Mouse (Mus musculus) liver, embryonic 14.5 days (tissue): ENCODE measurements around the gene Cbx7. TPM values are rescaled to one million over a fixed set of nuclear protein-coding genes. Genes with fewer than 3 reads are reported as not detected.

ENCODE experiments used
- ATAC-seq: fragments of 200-750 bp; cut with Nextera tagmentation; 2 replicates; pipeline ENCODE4 v1.8.0; 2017; ENCODE audit warnings: moderate number of reproducible peaks, mild to moderate bottlenecking, moderate library complexity; ENCODE audit not compliant: insufficient read depth
- DNase-seq, 3 experiments: peaks; one replicate each; pipeline ENCODE4 v3.0.0-alpha.2; 2012 to 2013; ENCODE audit warnings: low read depth in 3 of 3, low spot score in 3 of 3
- H3K27ac ChIP-seq: fragments of 300-500 bp; sonication (generic); 2 replicates; pipeline ENCODE4 v1.5.1; 2014; ENCODE audit warnings: moderate library complexity, mild to moderate bottlenecking, control low read depth, inconsistent platforms
- H3K27me3 ChIP-seq: fragments of 300-500 bp; sonication (generic); 2 replicates; pipeline ENCODE4 v1.6.1; 2014; ENCODE audit warnings: mild to moderate bottlenecking, low read length, moderate library complexity; ENCODE audit not compliant: control insufficient read depth, insufficient read depth
- H3K36me3 ChIP-seq: fragments of 300-500 bp; sonication (generic); replicated peaks from 2 replicates; pipeline ENCODE4 v1.6.1; 2014; ENCODE audit warnings: low read depth; ENCODE audit not compliant: control insufficient read depth, insufficient read depth
- H3K4me1 ChIP-seq, 2 experiments: fragments of 200-500 bp in 1 of 2; fragments of 300-500 bp in 1 of 2; sonication (generic) in 1 of 2; replicated peaks; 2 replicates each; pipeline ENCODE4 v1.6.1; 2012 to 2014; ENCODE audit warnings: antibody characterized with exemption in 1 of 2, inconsistent platforms in 1 of 2, low read length in 1 of 2; ENCODE audit not compliant: control insufficient read depth in 2 of 2, insufficient read depth in 2 of 2
- H3K4me2 ChIP-seq: fragments of 300-500 bp; sonication (generic); 2 replicates; pipeline ENCODE4 v1.6.1; 2014; ENCODE audit warnings: low read depth, mild to moderate bottlenecking, control low read depth, moderate library complexity
- H3K4me3 ChIP-seq, 2 experiments: fragments of 200-500 bp in 1 of 2; fragments of 300-500 bp in 1 of 2; sonication (generic) in 1 of 2; 2 replicates each; pipeline ENCODE4 v1.5.1; 2012 to 2014; ENCODE audit warnings: low read depth in 2 of 2, low read length in 2 of 2, mild to moderate bottlenecking in 2 of 2, control low read depth in 1 of 2, inconsistent platforms in 1 of 2, moderate library complexity in 1 of 2; ENCODE audit not compliant: insufficient read depth in 1 of 2
- H3K9ac ChIP-seq: fragments of 300-500 bp; sonication (generic); replicated peaks from 2 replicates; pipeline ENCODE4 v1.6.1; 2014; ENCODE audit warnings: mild to moderate bottlenecking, control low read depth, moderate library complexity
- H3K9me3 ChIP-seq: fragments of 300-500 bp; sonication (generic); 2 replicates; pipeline ENCODE4 v1.6.1; 2016; ENCODE audit warnings: low read length, mixed read lengths; ENCODE audit not compliant: control insufficient read depth
- CTCF ChIP-seq: IDR thresholded peaks from 2 replicates; pipeline ENCODE4 v1.5.1; 2016; ENCODE audit warnings: antibody characterized with exemption, low read depth, control low read depth
- EP300 ChIP-seq: IDR thresholded peaks from 2 replicates; pipeline ENCODE4 v1.6.1; 2016; ENCODE audit warnings: antibody characterized with exemption, low read depth
- WGBS: fragments of 180-500 bp; shearing (Covaris S2); extraction: QIAGEN DNeasy Blood & Tissue Kit; methylation state at CpG from one replicate; pipeline ENCODE4 v1.1.7; 2014; ENCODE audit not compliant: insufficient replicate concordance; 5-methylcytosine and 5-hydroxymethylcytosine counted together
- polyA plus RNA-seq, 2 experiments: library from polyadenylated mRNA; depleted of rRNA in 1 of 2; stranded (reverse) in 1 of 2; unstranded in 1 of 2; fragments of >200 nt; fragmentation: Nextera tagmentation in 1 of 2; extraction: Ambion mirVana in 1 of 2; gene quantifications; 2 replicates each; pipeline versions ENCODE4 v1.2.1 to v1.2.3; 2012 to 2014

The Cbx7 gene
- polyA plus RNA-seq, 2 experiments, result 0.62 to 2.5 TPM

DNA sequence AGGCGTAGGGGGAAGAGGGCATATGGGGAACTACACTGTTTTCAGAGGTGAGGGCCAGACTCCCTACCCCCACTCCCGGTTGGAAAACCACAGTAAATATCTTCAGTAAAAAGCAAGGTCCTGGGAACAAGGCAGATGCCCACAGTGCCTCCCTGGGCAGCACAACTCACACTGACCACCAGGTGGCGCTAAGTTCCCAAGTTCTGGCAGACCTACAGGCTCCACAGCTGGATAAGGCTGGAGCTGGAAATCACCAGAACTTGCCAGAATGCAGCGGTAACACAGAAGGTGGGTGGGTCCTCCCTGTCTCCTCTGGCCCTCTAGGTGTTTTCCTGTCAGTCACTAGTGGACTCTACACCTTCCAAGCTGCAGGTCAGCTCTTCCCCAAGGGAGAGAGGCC is 24.9 kb downstream of the Cbx7 start:
- Histone ChIP-seq H3K27ac (no peak overlapping the region), H3K9ac (no peak overlapping the region), H3K36me3 (no peaks in the 10 kb centered on the region), H3K4me2 (no peak overlapping the region), H3K4me3 (no peak overlapping the region), H3K27me3 (no peaks in the 10 kb centered on the region; the same call in 1 of the 2 replicates), H3K4me1 (no peaks in the 10 kb centered on the region), H3K9me3 (no peaks in the 10 kb centered on the region)
- WGBS, result 8% methylated on average over 4 of the region's 4 CpGs
- peak; percentile 66 to 73 (median 68) for DNase-seq
- peak; percentile 56; the same call in 1 of the 2 replicates for ATAC-seq
- TF ChIP-seq CTCF (peak; percentile 99), EP300 (no peak)

DNA sequence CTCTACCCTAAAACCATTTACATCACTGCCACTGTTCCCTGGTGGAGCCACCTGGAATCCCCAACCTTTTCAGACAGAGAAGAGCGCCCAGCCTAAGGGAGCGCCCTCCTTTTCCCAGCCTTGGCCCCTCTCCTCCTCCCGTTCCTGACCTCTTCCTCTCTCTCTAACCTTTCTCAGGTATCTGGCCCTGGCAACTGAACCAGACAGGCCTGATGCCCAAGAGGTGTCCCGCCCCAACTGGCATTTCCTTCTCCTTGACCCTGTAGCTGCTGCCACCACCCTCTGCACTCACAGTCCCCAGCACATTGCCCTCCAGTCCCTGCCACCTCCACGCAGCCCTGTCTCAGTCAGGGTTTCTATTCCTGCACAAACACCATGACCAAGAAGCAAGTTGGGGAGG is 26.0 kb downstream of the Cbx7 start:
- DNase-seq, result no peak
- H3K4me3 ChIP-seq, result no peak overlapping the region
- WGBS, result 63% methylated on average over 5 of the region's 5 CpGs

GRCm38 (mm10) chr15:79943584-79943983 is 27.3 kb downstream of the Cbx7 start:
- Histone ChIP-seq H3K27me3 (no peaks in the 10 kb centered on the region), H3K36me3 (no peaks in the 10 kb centered on the region), H3K9ac (no peak overlapping the region), H3K27ac (no peak overlapping the region), H3K4me1 (no peaks in the 10 kb centered on the region), H3K9me3 (no peaks in the 10 kb centered on the region), H3K4me3 (no peak overlapping the region), H3K4me2 (no peak overlapping the region)
- 63% methylated on average over 3 of the region's 3 CpGs for WGBS
- no peak for TF ChIP-seq EP300
- ATAC-seq, result no peak
- DNase-seq, result no peak

More for the DNA sequence above, 26.0 kb downstream of the Cbx7 start:
- ATAC-seq, result no peak
- Histone ChIP-seq H3K9me3 (no peaks in the 10 kb centered on the region), H3K36me3 (no peaks in the 10 kb centered on the region), H3K4me2 (no peak overlapping the region), H3K4me1 (no peaks in the 10 kb centered on the region), H3K9ac (no peak overlapping the region), H3K27me3 (no peaks in the 10 kb centered on the region), H3K27ac (no peak overlapping the region)
- TF ChIP-seq CTCF, result no peak
- TF ChIP-seq EP300, result no peak

GRCm38 (mm10) chr15:79942541-79942940 is 28.4 kb downstream of the Cbx7 start:
- no peak overlapping the region for H3K27ac ChIP-seq
- 83% methylated on average over 6 of the region's 6 CpGs for WGBS
- no peak overlapping the region for H3K4me3 ChIP-seq
- ATAC-seq (no peak), DNase-seq (no peak)
- no peak overlapping the region for H3K9ac ChIP-seq
- H3K27me3 ChIP-seq, result peaks cover 5% of the 10 kb centered on the region; the same call in 1 of the 2 replicates
- TF ChIP-seq CTCF (no peak), EP300 (no peak)
- no peaks in the 10 kb centered on the region for H3K4me1 ChIP-seq
- H3K36me3 ChIP-seq, result no peaks in the 10 kb centered on the region
- no peak overlapping the region for H3K4me2 ChIP-seq
- H3K9me3 ChIP-seq, result no peaks in the 10 kb centered on the region

DNA sequence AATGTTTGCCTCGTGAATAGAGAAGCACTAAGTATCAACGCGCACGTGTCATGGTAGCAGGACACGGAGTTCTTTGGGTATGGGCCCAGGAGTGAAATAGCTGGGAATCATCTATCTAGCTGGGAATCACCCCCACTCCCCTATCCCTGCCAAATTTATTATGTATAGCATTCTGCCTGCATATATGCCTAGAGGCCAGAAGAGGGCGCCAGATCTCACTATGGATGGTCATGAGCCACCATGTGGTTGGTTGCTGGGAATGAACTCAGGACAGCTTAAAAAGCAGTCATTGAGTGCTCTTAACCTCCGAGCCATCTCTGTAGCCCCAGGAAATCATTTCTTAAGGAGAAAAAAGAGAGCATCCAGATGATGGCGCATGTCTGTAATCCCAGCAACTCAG is 30.0 kb downstream of the Cbx7 start:
- Histone ChIP-seq H3K9me3 (no peaks in the 10 kb centered on the region), H3K27ac (no peak overlapping the region), H3K4me1 (no peaks in the 10 kb centered on the region), H3K27me3 (peaks cover 8% of the 10 kb centered on the region), H3K9ac (no peak overlapping the region), H3K36me3 (no peaks in the 10 kb centered on the region), H3K4me3 (no peak overlapping the region), H3K4me2 (no peak overlapping the region)
- no peak for ATAC-seq
- DNase-seq, result peak in 1 of 3 experiments; percentile 36
- WGBS, result 21% methylated on average over 8 of the region's 8 CpGs
- TF ChIP-seq EP300 (no peak), CTCF (peak; percentile 94)
